In the genomic region with DNA sequence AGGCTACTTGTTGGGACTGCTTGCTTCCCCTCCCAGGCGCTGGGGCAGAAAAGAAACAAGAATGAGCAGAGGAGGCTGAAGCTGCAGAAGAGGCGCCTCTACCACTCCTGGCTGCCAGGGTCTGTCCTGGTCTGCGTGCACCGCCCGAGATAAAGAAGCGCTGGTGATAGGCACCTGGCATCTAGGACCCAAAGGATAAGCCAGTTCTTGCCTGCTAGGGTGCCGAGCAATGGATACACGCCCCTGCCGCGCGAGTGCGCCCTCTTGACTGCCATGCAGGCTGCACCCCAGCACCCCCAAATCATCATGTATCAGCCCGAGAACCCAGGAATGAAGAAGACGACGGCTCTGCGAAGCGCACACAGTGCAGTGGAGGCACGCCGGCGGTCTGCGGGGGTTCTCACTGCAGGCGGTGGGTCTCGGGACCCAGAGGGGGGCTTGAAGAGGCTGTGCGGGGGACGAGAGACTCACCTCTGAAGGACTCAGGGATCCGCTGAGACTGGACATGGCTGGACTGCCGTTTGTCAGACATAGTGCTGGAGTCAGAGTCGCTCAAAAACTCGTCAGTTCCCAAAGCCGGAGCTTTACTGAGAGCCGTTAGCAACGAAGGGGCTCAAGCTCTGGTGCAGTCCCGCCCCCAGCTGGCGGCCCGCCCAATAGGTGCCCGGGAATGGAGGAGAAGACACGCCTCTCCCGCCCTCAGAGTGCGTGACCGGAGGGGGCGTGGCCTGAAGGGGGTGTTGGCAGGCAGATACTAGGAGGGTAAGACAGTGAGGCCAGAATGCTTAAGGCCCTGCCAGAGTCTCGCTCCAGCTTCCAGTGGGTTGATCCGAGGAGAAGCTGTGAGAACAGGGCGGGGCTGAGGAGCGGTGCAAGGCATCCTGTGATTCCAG, we compare ENCODE assay signal across 8 mouse cellular contexts. TPM values are rescaled to one million over a fixed set of nuclear protein-coding genes. Genes with fewer than 3 reads are reported as not detected.
A peak's percentile ranks its signal among the peaks of the same experiment; 100 is the strongest.
DNase-seq lines count a peak whose midpoint lies in the region; ATAC-seq and TF ChIP-seq lines count a peak whose summit lies in the region.

A gene (minus strand): TSS at position 589 of the 893 bp plus-strand sequence.

- peak in 2 of 3 experiments; percentile 21 to 39; a peak in 4 of 6 replicates for TF ChIP-seq CTCF in MEL (IDR thresholded peaks at IDR 0.05 in 2 of 3, conservative IDR thresholded peaks at IDR 0.05 in 1 of 3; ENCODE audit: control insufficient read depth in 1 of 3, insufficient read depth in 1 of 3, low read depth in 2 of 3, low read length in 3 of 3, poor library complexity in 1 of 3, severe bottlenecking in 1 of 3)
- no peak for TF ChIP-seq CTCF in cerebellum, adult 2 months (IDR thresholded peaks at IDR 0.05; ENCODE audit: borderline replicate concordance, insufficient read depth, low read depth, low read length)
- TF ChIP-seq CTCF in forebrain, postnatal 0 days (IDR thresholded peaks at IDR 0.05; ENCODE audit: low read depth): peak; percentile 20

- H3K27ac ChIP-seq in MEL (ENCODE audit: control insufficient read depth, low read depth, low read length): peak within 1 kb of the TSS; percentile 92
- peak within 1 kb of the TSS; percentile 18; the same call in 1 of the 2 replicates for H3K27ac ChIP-seq in cerebellum, adult 2 months (ENCODE audit: insufficient read depth, low read length)
- H3K27ac ChIP-seq in forebrain, postnatal 0 days (ENCODE audit: low read depth, low read length): peak within 1 kb of the TSS; percentile 40; the same call in 1 of the 2 replicates
- peak within 1 kb of the TSS; percentile 90 for H3K27ac ChIP-seq in lung, embryonic 15.5 days

- H3K9ac ChIP-seq in MEL (ENCODE audit: control insufficient read depth, low read depth, low read length, poor library complexity, severe bottlenecking): peak within 1 kb of the TSS; percentile 79
- H3K9ac ChIP-seq in forebrain, postnatal 0 days: peak within 1 kb of the TSS; percentile 44
- H3K9ac ChIP-seq in lung, embryonic 15.5 days: peak within 1 kb of the TSS; percentile 68

- peak within 1 kb of the TSS; percentile 92 for H3K4me2 ChIP-seq in forebrain, postnatal 0 days (ENCODE audit: low read depth)
- H3K4me2 ChIP-seq in lung, embryonic 15.5 days: peak within 1 kb of the TSS; percentile 93

- H3K4me1 ChIP-seq in MEL (ENCODE audit: control insufficient read depth in 1 of 2, insufficient read depth in 2 of 2, low read length in 2 of 2): peaks cover 8 to 16% of the 10 kb centered on the region in 2 experiments
- H3K4me1 ChIP-seq in cerebellum, adult 2 months (ENCODE audit: control insufficient read depth, insufficient read depth, low read length): no peaks in the 10 kb centered on the region
- H3K4me1 ChIP-seq in forebrain, postnatal 0 days (ENCODE audit: insufficient read depth): 0 out of 2 replicates have a peak, but pooled peaks cover 3% of the 10 kb centered on the region
- peaks cover 39% of the 10 kb centered on the region for H3K4me1 ChIP-seq in lung, embryonic 15.5 days

- peak; percentile 57 to 83; a peak in 3 of 4 replicates for TF ChIP-seq EP300 in MEL (IDR thresholded peaks at IDR 0.05; ENCODE audit: low read depth in 1 of 2, low read length in 2 of 2)

- DNase-seq in MEL (ENCODE audit: low read depth, low spot score): peak; percentile 99
- DNase-seq in cerebellum, adult 2 months: peak; percentile 98 to 99
- peak; percentile 96 for DNase-seq in forebrain, postnatal 0 days
- DNase-seq in heart, postnatal 4 days: peak; percentile 100
- DNase-seq in layer of hippocampus, adult 8-10 months (ENCODE audit: low spot score in 2 of 2): peak; percentile 94 to 95
- peak; percentile 99 for DNase-seq in ovary, adult 18-20 months (ENCODE audit: low spot score)
- peak; percentile 98 for DNase-seq in thymus, postnatal 0 days (ENCODE audit: low spot score)

- peaks cover 0 to 26% of the 10 kb centered on the region in 2 experiments; a peak in 2 of 4 replicates for H3K36me3 ChIP-seq in MEL (ENCODE audit: control insufficient read depth in 1 of 2, insufficient read depth in 2 of 2, low read length in 2 of 2)
- no peaks in the 10 kb centered on the region for H3K36me3 ChIP-seq in forebrain, postnatal 0 days (ENCODE audit: insufficient read depth)
- H3K36me3 ChIP-seq in lung, embryonic 15.5 days: no peaks in the 10 kb centered on the region

- under 1% methylated on average over 45 of the region's 45 CpGs for WGBS in cerebellum, adult 2 months
- 2% methylated on average over 45 of the region's 45 CpGs for WGBS in forebrain, postnatal 0 days
- WGBS in lung, embryonic 15.5 days: under 1% methylated on average over 45 of the region's 45 CpGs

- TF ChIP-seq POLR2A in MEL (IDR thresholded peaks at IDR 0.05; ENCODE audit: control insufficient read depth in 1 of 2, insufficient read depth in 1 of 2, low read depth in 1 of 2, low read length in 2 of 2, poor library complexity in 1 of 2): peak; percentile 35 to 93; a peak in 2 of 4 replicates
- TF ChIP-seq POLR2A in cerebellum, adult 2 months (IDR thresholded peaks at IDR 0.05; ENCODE audit: borderline replicate concordance, insufficient read depth, low read length): peak; percentile 56; the same call in 1 of the 2 replicates

- H3K4me3 ChIP-seq in MEL (ENCODE audit: control insufficient read depth in 1 of 2, insufficient read depth in 1 of 2, low read depth in 2 of 2, low read length in 2 of 2): peak within 1 kb of the TSS; percentile 73 to 79
- H3K4me3 ChIP-seq in cerebellum, adult 2 months (replicated peaks; ENCODE audit: insufficient read depth, low read depth, low read length): peak within 1 kb of the TSS; percentile 75
- H3K4me3 ChIP-seq in forebrain, postnatal 0 days (ENCODE audit: low read depth, low read length): peak within 1 kb of the TSS; percentile 51
- peak within 1 kb of the TSS; percentile 63 for H3K4me3 ChIP-seq in lung, embryonic 15.5 days

- H3K27me3 ChIP-seq in MEL (ENCODE audit: control insufficient read depth in 1 of 2, insufficient read depth in 2 of 2, low read length in 2 of 2): no peaks in the 10 kb centered on the region
- H3K27me3 ChIP-seq in cerebellum, adult 2 months (ENCODE audit: control insufficient read depth, insufficient read depth, low read length): no peaks in the 10 kb centered on the region
- H3K27me3 ChIP-seq in forebrain, postnatal 0 days (ENCODE audit: insufficient read depth, low read length): no peaks in the 10 kb centered on the region
- no peaks in the 10 kb centered on the region for H3K27me3 ChIP-seq in lung, embryonic 15.5 days

- peaks cover 6% of the 10 kb centered on the region for H3K79me2 ChIP-seq in MEL (ENCODE audit: control insufficient read depth, insufficient read depth, low read length, poor library complexity)

- ATAC-seq in forebrain, postnatal 0 days: peak; percentile 98
- peak; percentile 99 for ATAC-seq in lung, embryonic 15.5 days (ENCODE audit: borderline replicate concordance, extremely low read depth, low FRiP score, low TSS enrichment)

- TF ChIP-seq RAD21 in MEL (IDR thresholded peaks at IDR 0.05; ENCODE audit: low read depth, low read length): no peak

- no peaks in the 10 kb centered on the region for H3K9me3 ChIP-seq in MEL (replicated peaks; ENCODE audit: insufficient read depth, low read length)
- no peaks in the 10 kb centered on the region for H3K9me3 ChIP-seq in forebrain, postnatal 0 days (ENCODE audit: low read length)
- H3K9me3 ChIP-seq in lung, embryonic 15.5 days: no peaks in the 10 kb centered on the region

TF ChIP-seq in MEL, 35 proteins besides CTCF, POLR2A, EP300 and RAD21 (continues in another document):
- TF ChIP-seq MYC (IDR thresholded peaks at IDR 0.05; ENCODE audit: low read depth, low read length) (peak; percentile 53; the same call in 1 of the 2 replicates), HCFC1 (IDR thresholded peaks at IDR 0.05; ENCODE audit: low read depth, low read length) (0 out of 2 replicates have a peak, but pooled peaks have one; percentile 5), MEF2A (IDR thresholded peaks at IDR 0.05; ENCODE audit: extremely low read depth, insufficient replicate concordance, low read depth, low read length, poor library complexity, severe bottlenecking) (no peak), USF1 (IDR thresholded peaks at IDR 0.05; ENCODE audit: low read depth, low read length) (peak; percentile 41; the same call in 1 of the 2 replicates), POLR2AphosphoS2 (IDR thresholded peaks at IDR 0.05; ENCODE audit: low read length) (peak; percentile 84; the same call in 1 of the 2 replicates), ZKSCAN1 (IDR thresholded peaks at IDR 0.05; ENCODE audit: low read depth, low read length) (no peak), GATA1 (IDR thresholded peaks at IDR 0.05; ENCODE audit: low read depth, low read length) (peak; percentile 84), POLR2AphosphoS5 (IDR thresholded peaks at IDR 0.05; ENCODE audit: borderline replicate concordance, low read depth, low read length) (no peak; the same call in 1 of the 2 replicates), TAL1 (IDR thresholded peaks at IDR 0.05; ENCODE audit: low read length) (peak; percentile 93), JUND (IDR thresholded peaks at IDR 0.05; ENCODE audit: low read depth, low read length) (no peak), RCOR1 (IDR thresholded peaks at IDR 0.05; ENCODE audit: low read depth, low read length) (0 out of 2 replicates have a peak, but pooled peaks have one; percentile 5), MYB (IDR thresholded peaks at IDR 0.05; ENCODE audit: low read depth, low read length) (no peak), MAZ (IDR thresholded peaks at IDR 0.05; ENCODE audit: low read depth, low read length) (no peak), KAT2A (conservative IDR thresholded peaks at IDR 0.05; ENCODE audit: low read depth, low read length) (no peak), MAFK (IDR thresholded peaks at IDR 0.05; ENCODE audit: borderline replicate concordance, low read depth, low read length) (no peak), BHLHE40 (IDR thresholded peaks at IDR 0.05; ENCODE audit: borderline replicate concordance, low read depth, low read length) (no peak), UBTF (IDR thresholded peaks at IDR 0.05; ENCODE audit: borderline replicate concordance, insufficient read depth, low read depth, low read length) (peak; percentile 68; the same call in 1 of the 2 replicates)

RNA-seq across cellular contexts. Expression of the gene that starts here (rescaled TPM):
- total RNA-seq in MEL (2012; rRNA removed): 27.2 and 49.4 TPM in 2 replicates
- polyA plus RNA-seq in MEL (2012; ENCODE audit: insufficient read depth in 1 of 2, insufficient read length in 2 of 2, low read depth in 1 of 2, low replicate concordance in 2 of 2, missing spikeins in 1 of 2): 10 to 100 TPM in 1 of 2 experiments, not detected in 1; 28.0 TPM
- polyA plus RNA-seq in cerebellum, adult 2 months (2012; rRNA removed): 14.9 and 17.0 TPM in 2 replicates
- 16.9 and 23.3 TPM in 2 replicates for total RNA-seq in forebrain, postnatal 0 days (2014; rRNA removed)
- polyA plus RNA-seq in forebrain, postnatal 0 days (2015; fragmentation: Nextera tagmentation; extraction: Ambion mirVana): 16.2 and 18.9 TPM in 2 replicates
- 10 to 100 TPM; 48.1 to 52.2 TPM for total RNA-seq in heart, postnatal 4 days (2021)
- total RNA-seq in layer of hippocampus, adult 8-10 months (2022): 10 to 100 TPM in 2 of 4 experiments, 1 to 10 TPM in 2; 9.5 to 13.6 (median 11.3) TPM
- polyA plus RNA-seq in lung, embryonic 15.5 days (2015; fragmentation: Nextera tagmentation; extraction: Ambion mirVana): 50.6 and 53.4 TPM in 2 replicates
- 16.5 and 18.9 TPM in 2 replicates for polyA plus RNA-seq in thymus, postnatal 0 days (2015; fragmentation: Nextera tagmentation; extraction: Ambion mirVana)

Comparison
In these comparisons a context has a peak if more than half of its experiments do, and no peak if none do; other contexts are left out.
1. Peak in every context shown above with its lines: DNase-seq, ATAC-seq, H3K4me3 ChIP-seq and H3K27ac ChIP-seq.
2. H3K27ac ChIP-seq: peak in every context shown above with its lines; median percentile 92 in MEL; 90 in lung, embryonic 15.5 days; 40 in forebrain, postnatal 0 days; 18 in cerebellum, adult 2 months.